Mouse (Mus musculus) liver, embryonic 13.5 days (tissue): Measurements from ENCODE around the gene Trhr2. TPM values are rescaled to one million over a fixed set of nuclear protein-coding genes. Genes with fewer than 3 reads are reported as not detected.

Experiments
- ATAC-seq: fragments of 200-750 bp; cut with Nextera tagmentation; 2 replicates; pipeline ENCODE4 v1.8.0; 2017; ENCODE audit warnings: low read depth, mild to moderate bottlenecking, moderate number of reproducible peaks, moderate library complexity
- DNase-seq: peaks from one replicate; pipeline ENCODE4 v3.0.0; 2022
- H3K27ac ChIP-seq: fragments of 300-500 bp; sonication (generic); 2 replicates; pipeline ENCODE4 v1.5.1; 2015; ENCODE audit warnings: moderate library complexity, mild to moderate bottlenecking, inconsistent platforms
- H3K27me3 ChIP-seq: fragments of 300-500 bp; sonication (generic); 2 replicates; pipeline ENCODE4 v1.6.1; 2015; ENCODE audit warnings: mild to moderate bottlenecking, inconsistent platforms
- H3K36me3 ChIP-seq: fragments of 300-500 bp; sonication (generic); 2 replicates; pipeline ENCODE4 v1.6.1; 2015; ENCODE audit warnings: mild to moderate bottlenecking, inconsistent platforms
- H3K4me1 ChIP-seq: fragments of 300-500 bp; sonication (generic); replicated peaks from 2 replicates; pipeline ENCODE4 v1.6.1; 2015; ENCODE audit warnings: inconsistent platforms
- H3K4me2 ChIP-seq: fragments of 300-500 bp; sonication (generic); 2 replicates; pipeline ENCODE4 v1.6.1; 2015; ENCODE audit warnings: inconsistent platforms, mild to moderate bottlenecking, moderate library complexity
- H3K4me3 ChIP-seq: fragments of 300-500 bp; sonication (generic); replicated peaks from 2 replicates; pipeline ENCODE4 v1.5.1; 2015; ENCODE audit warnings: mild to moderate bottlenecking, inconsistent platforms
- H3K9ac ChIP-seq: fragments of 300-500 bp; sonication (generic); 2 replicates; pipeline ENCODE4 v1.6.1; 2015; ENCODE audit warnings: mild to moderate bottlenecking, inconsistent platforms
- H3K9me3 ChIP-seq: fragments of 300-500 bp; sonication (generic); replicated peaks from 2 replicates; pipeline ENCODE4 v1.6.1; 2016; ENCODE audit warnings: inconsistent platforms
- WGBS: fragments of 180-500 bp; shearing (Covaris S2); methylation state at CpG from one replicate; pipeline ENCODE4 v1.1.7; 2015; ENCODE audit not compliant: insufficient replicate concordance; 5-methylcytosine and 5-hydroxymethylcytosine counted together
- polyA plus RNA-seq: library from polyadenylated mRNA; unstranded; fragments of >200 nt; fragmentation: Nextera tagmentation; extraction: Ambion mirVana; gene quantifications from 2 replicates; pipeline ENCODE4 v1.2.1, GENCODE M21; 2015

The Trhr2 gene
- polyA plus RNA-seq, 1 experiment from 2014 or later = not detected

DNA sequence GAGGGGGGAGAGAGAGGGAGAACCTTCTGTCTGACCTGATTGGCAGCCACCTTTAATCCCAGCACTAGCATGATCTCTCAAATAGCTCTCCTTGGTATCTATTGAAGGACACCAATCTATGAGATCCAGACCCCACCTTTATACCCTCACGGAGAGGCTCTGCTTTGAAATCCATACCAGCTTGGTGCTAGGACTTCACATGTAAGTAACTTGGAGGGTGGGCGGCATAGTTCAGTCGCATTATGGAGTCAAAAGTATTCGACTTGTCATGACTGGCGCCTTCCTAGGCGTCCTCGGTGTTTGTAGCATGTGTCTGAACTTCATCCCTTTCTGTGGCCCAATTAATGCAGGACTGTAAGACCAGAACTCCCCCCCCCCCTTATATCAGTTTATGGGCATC is 14.8 kb upstream of the Trhr2 start:
- DNase-seq (no peak), ATAC-seq (no peak)
- Histone ChIP-seq H3K9me3 (no peaks in the 10 kb centered on the region), H3K36me3 (peaks cover 22% of the 10 kb centered on the region), H3K4me3 (peak overlapping the region; percentile 81; the same call in 1 of the 2 replicates), H3K27me3 (no peaks in the 10 kb centered on the region), H3K4me1 (peaks cover 50% of the 10 kb centered on the region), H3K9ac (peak overlapping the region; percentile 72), H3K4me2 (peak overlapping the region; percentile 81), H3K27ac (peak overlapping the region; percentile 7; the same call in 1 of the 2 replicates)
- WGBS = 86% methylated on average over 7 of the region's 7 CpGs

DNA sequence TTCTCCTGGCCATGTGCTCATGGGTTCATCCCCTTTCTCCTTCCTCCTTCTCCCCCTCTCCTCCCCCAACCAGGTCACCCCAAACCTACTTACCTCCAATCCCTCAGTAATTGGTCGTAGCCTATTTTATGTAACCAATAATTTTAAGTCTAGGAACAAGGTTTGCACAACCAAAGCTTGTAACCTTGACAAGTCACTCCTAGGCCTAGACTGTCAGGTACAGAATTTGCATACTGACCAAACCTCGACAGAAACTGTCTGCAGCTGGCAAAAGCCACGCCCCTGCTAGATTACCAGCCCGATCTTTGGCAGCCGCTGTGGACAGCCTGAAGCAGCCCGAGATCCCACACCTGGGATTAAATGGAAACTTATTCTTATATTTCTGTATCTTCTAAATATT is 11.2 kb upstream of the Trhr2 start:
- DNase-seq = no peak
- H3K27me3 ChIP-seq = 0 out of 2 replicates have a peak, but pooled peaks cover 2% of the 10 kb centered on the region
- no peak for ATAC-seq
- no peak overlapping the region for H3K4me2 ChIP-seq
- no peak overlapping the region for H3K4me3 ChIP-seq
- peaks cover 32% of the 10 kb centered on the region for H3K4me1 ChIP-seq
- H3K9me3 ChIP-seq = no peaks in the 10 kb centered on the region
- WGBS = 46% methylated on average over 6 of the region's 6 CpGs
- H3K9ac ChIP-seq = no peak overlapping the region
- H3K27ac ChIP-seq = no peak overlapping the region
- no peaks in the 10 kb centered on the region for H3K36me3 ChIP-seq

DNA sequence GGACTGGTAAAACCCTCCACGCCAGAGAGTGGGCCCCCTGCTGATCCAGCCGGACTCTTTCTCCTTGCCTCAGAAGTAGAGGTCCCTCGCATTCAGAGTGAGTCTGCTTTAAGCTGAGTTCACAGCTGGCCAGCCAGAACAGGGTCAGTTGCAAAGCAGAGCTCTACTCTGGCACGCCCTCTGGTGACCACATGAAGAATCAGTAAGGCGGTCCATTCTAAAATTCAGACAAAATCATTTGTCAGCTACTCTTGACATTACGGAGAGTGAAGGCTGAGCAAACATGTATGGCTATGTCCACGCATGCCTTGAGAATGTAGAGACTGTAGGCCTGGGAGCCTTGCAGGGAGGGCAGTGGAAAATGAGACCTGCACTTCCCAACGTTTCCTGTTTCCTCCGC is 9.1 kb upstream of the Trhr2 start:
- DNase-seq (peak; percentile 49), ATAC-seq (peak; percentile 66)
- no peak overlapping the region for H3K4me2 ChIP-seq
- no peak overlapping the region for H3K27ac ChIP-seq
- 13% methylated on average over 9 of the region's 9 CpGs for WGBS
- H3K9ac ChIP-seq = no peak overlapping the region
- H3K4me1 ChIP-seq = peaks cover 17% of the 10 kb centered on the region
- 0 out of 2 replicates have a peak, but pooled peaks cover 2% of the 10 kb centered on the region for H3K27me3 ChIP-seq
- no peaks in the 10 kb centered on the region for H3K9me3 ChIP-seq
- H3K36me3 ChIP-seq = no peaks in the 10 kb centered on the region
- no peak overlapping the region for H3K4me3 ChIP-seq

DNA sequence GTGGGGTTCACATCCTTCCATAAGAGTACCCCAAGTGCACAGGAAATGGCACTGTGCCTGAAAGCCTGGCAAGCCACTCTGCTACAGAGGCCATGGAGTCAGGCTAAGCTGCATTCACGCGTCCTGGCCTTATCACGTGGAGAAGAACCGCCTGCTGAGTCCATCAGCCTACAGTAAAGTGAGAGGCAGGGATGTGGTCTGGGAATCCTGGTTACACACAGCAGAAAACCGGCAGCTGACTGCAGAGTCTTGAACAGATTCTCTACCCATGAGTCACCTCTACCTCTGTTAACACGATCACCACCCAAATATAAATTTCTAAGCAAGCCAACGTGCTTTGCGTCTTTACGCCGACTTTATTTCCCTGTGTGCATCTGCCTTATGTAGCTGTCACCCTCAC is 7.9 kb upstream of the Trhr2 start:
- peaks cover 12% of the 10 kb centered on the region for H3K4me1 ChIP-seq
- peaks cover 9% of the 10 kb centered on the region for H3K27me3 ChIP-seq
- H3K36me3 ChIP-seq = no peaks in the 10 kb centered on the region
- no peak for ATAC-seq
- H3K27ac ChIP-seq = no peak overlapping the region
- no peak overlapping the region for H3K4me2 ChIP-seq
- H3K9me3 ChIP-seq = no peaks in the 10 kb centered on the region
- no peak overlapping the region for H3K9ac ChIP-seq
- no peak overlapping the region for H3K4me3 ChIP-seq
- DNase-seq = no peak
- 75% methylated on average over 10 of the region's 10 CpGs for WGBS

DNA sequence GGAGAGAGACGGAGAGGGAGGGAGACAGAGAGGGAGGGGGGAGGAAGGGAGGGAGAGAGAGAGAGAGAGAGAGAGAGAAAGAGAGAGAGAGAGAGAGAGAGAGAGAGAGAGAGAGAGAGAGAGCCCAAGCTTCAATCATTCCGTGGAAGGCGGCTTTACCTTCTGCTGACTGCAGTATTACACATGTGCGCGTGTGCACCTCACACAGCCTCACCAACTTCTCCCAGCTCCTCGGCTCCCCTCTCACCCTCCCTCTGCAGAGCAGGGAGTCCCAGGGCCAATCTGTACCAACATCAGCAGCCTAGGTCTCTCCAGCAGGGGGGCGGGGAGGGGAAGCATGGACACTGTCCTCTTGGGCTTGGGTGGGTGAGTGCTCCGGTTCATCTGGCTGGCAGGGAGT is 2.4 kb upstream of the Trhr2 start:
- Histone ChIP-seq H3K36me3 (no peaks in the 10 kb centered on the region), H3K4me3 (no peak overlapping the region), H3K9me3 (no peaks in the 10 kb centered on the region), H3K4me1 (no peaks in the 10 kb centered on the region), H3K27ac (no peak overlapping the region), H3K27me3 (peaks cover 51% of the 10 kb centered on the region), H3K4me2 (no peak overlapping the region), H3K9ac (no peak overlapping the region)
- ATAC-seq = no peak
- DNase-seq = no peak
- WGBS = 36% methylated on average over 8 of the region's 8 CpGs

DNA sequence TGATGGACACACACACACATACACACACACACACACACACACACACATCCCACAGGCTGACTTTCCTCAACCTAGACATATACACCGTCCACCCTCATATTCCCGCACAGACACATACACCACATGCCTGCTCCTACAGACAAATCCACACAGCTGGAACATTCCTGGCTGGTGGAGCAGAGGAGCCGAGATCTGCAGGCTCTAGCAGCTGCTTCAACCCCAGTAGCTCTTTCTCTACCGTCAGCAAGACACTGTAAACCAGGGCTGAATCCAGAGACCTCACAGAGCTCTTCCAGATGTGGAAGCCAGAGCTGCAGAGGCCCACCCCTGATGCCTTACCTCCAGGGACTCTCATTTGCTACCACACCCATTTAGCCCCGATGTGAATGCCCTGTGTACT is 1.7 kb upstream of the Trhr2 start:
- no peaks in the 10 kb centered on the region for H3K9me3 ChIP-seq
- no peak overlapping the region for H3K4me3 ChIP-seq
- H3K9ac ChIP-seq = no peak overlapping the region
- ATAC-seq (no peak), DNase-seq (no peak)
- peaks cover 57% of the 10 kb centered on the region for H3K27me3 ChIP-seq
- no peaks in the 10 kb centered on the region for H3K4me1 ChIP-seq
- H3K27ac ChIP-seq = no peak overlapping the region
- 45% methylated on average over 5 of the region's 5 CpGs for WGBS
- H3K36me3 ChIP-seq = no peaks in the 10 kb centered on the region
- H3K4me2 ChIP-seq = no peak overlapping the region

DNA sequence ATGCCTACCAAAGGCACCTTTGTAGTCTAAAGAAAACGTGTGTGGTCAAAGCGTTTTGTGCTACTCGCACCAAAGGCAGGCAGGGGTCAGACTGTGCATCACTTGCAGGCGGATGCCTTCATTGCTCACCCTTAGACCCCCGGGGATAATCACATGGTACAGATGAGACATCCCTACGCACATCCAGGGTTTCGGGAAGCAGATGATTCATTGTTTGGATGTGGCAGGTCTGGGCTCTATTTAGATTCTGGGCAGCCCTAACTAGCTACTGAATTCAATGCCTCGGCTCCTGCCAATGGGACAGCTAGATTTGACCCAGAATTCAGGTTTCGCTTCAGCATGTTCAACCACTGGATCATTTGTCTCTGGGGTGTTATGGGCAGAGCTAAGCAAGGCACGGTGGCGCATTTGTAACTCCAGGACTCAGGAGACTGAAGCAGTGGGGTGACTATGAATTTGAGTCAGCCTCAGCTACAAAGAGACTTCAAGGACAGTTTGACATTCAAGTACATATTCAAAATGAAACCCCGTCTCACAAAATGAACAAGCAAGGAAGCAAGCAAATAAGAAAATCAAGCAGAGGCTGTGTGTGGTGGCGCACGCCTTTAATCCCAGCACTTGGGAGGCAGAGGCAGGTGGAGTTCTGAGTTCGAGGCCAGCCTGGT is 1.3 kb downstream of the Trhr2 start:
- H3K27ac ChIP-seq = no peak overlapping the region
- H3K27me3 ChIP-seq = peaks cover 78% of the 10 kb centered on the region
- H3K9ac ChIP-seq = no peak overlapping the region
- no peak overlapping the region for H3K4me3 ChIP-seq
- ATAC-seq (no peak), DNase-seq (no peak)
- no peaks in the 10 kb centered on the region for H3K4me1 ChIP-seq
- no peaks in the 10 kb centered on the region for H3K9me3 ChIP-seq
- H3K4me2 ChIP-seq = no peak overlapping the region
- 76% methylated on average over 15 of the region's 15 CpGs for WGBS
- no peaks in the 10 kb centered on the region for H3K36me3 ChIP-seq

DNA sequence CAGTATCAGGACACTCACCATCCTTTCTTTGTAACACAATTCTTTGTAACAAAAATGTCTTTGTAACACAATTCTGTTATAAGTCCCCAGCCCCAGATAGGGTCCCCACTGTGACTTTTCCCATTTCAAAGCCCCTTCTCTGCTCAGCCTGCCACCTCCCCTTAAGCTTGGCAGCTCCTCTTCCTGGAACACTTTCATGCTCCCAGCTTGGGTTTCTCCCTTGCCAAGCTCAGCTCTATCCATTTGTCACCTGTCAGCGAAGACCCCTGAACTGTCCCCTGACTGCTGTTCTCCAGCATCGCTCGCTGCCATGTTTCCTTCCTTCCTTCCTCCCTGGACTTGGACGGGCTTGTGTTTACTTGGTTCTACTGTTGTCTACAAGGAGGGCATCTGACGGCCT is 2.9 kb downstream of the Trhr2 start:
- no peak for ATAC-seq
- H3K4me3 ChIP-seq = no peak overlapping the region
- peaks cover 76% of the 10 kb centered on the region for H3K27me3 ChIP-seq

DNA sequence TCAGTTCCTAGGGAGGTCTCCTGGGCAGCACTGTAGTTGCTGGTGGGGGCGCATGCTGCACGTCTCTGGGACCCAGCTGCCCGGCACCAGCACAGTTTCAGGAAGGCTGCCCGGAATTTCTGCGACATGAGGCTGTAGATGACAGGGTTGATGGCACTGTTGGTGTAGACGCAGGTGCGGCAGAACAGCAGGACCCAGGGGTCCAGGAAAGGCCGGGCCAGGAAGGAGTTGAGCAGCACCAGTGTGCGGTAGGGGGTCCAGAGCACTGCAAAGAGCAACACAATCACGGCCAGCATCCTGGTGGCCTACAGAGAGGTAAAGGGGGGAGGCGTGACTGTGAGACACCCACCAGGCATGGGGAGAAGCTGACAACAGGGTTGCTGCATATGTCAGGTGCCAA is 3.3 kb downstream of the Trhr2 start:
- DNase-seq = no peak
- no peak overlapping the region for H3K4me2 ChIP-seq
- ATAC-seq = no peak
- no peak overlapping the region for H3K9ac ChIP-seq
- peaks cover 73% of the 10 kb centered on the region for H3K27me3 ChIP-seq
- no peak overlapping the region for H3K27ac ChIP-seq
- peaks cover 2% of the 10 kb centered on the region for H3K4me1 ChIP-seq
- H3K36me3 ChIP-seq = no peaks in the 10 kb centered on the region
- no peak overlapping the region for H3K4me3 ChIP-seq
- WGBS = 62% methylated on average over 11 of the region's 11 CpGs
- no peaks in the 10 kb centered on the region for H3K9me3 ChIP-seq

More for the DNA sequence above, 2.9 kb downstream of the Trhr2 start:
- no peaks in the 10 kb centered on the region for H3K4me1 ChIP-seq
- no peaks in the 10 kb centered on the region for H3K9me3 ChIP-seq
- no peak for DNase-seq
- no peak overlapping the region for H3K27ac ChIP-seq
- no peak overlapping the region for H3K4me2 ChIP-seq
- no peaks in the 10 kb centered on the region for H3K36me3 ChIP-seq
- 41% methylated on average over 5 of the region's 5 CpGs for WGBS
- H3K9ac ChIP-seq = no peak overlapping the region

DNA sequence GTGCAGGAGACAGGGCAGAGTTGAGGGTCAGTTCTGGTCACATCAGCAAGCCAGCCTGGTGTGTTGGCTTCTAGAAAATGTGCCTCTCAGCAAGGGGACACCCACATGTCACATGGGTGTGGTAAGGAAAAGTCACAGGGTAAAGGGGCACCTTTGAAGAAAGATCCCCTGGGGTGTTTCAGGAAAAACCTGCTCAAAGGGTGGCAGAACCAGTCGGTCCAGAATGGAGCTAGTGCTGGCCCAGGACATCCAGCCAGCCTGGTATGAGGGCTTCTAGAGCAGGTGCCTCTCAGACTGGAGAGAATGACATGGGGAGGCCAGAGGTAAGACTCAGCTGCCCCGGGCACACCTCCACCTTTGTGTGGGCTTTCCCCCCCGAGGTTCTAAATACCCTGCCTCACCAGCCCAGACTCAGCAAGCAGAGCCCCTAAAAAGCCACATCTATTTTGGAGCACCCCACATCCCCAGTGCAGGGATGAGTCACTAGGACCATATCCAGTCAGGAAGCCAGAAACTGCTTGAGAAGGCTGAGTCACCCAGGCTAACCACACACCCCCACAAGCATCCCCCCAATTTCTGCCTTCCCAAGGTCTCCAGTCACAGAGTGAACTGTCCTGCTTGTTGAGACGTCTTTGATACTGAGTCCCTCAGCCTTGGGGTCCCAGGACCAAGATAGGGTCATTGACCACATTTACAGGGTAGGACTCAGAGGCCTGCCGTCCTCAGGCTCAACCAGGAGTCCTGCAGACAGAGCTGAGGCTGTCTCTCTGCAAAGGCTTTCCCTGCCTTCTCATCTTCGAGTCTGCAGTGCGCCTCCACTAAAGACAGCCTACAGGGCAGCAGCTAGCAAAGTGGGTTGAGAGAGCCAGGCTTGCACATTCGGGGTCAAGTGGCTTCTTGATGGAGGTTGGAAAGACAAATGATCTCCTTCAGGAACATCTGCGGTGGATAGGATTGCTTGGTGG is 4.6 kb downstream of the Trhr2 start:
- H3K4me2 ChIP-seq = no peak overlapping the region
- WGBS = 59% methylated on average over 9 of the region's 9 CpGs

DNA sequence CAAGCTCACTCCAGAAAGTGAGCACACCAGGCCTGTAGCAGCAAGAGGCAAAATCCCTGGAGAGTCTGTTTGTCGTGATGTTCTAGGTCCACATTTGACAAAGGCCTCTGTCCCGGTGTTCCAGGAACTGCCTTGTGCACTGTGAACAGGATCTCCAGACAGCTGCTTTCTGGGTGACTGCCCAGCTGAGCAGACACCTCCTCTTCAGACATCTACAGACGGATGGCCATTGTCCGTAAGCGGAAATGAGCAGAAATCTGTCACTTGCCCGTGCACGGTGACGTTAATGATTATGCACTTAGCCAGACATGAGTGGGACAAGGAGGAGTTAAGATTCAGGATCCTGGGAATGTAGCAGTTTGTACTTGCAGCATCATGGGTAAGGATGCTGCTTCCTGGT is 6.4 kb downstream of the Trhr2 start:
- no peak for ATAC-seq
- Histone ChIP-seq H3K9me3 (no peaks in the 10 kb centered on the region), H3K27ac (no peak overlapping the region), H3K27me3 (peaks cover 58% of the 10 kb centered on the region), H3K4me3 (no peak overlapping the region), H3K4me1 (peaks cover 25% of the 10 kb centered on the region), H3K4me2 (no peak overlapping the region), H3K9ac (no peak overlapping the region), H3K36me3 (no peaks in the 10 kb centered on the region)
- WGBS = 85% methylated on average over 8 of the region's 8 CpGs
- no peak for DNase-seq

More for the DNA sequence above, 4.6 kb downstream of the Trhr2 start:
- Histone ChIP-seq H3K27ac (no peak overlapping the region), H3K27me3 (peaks cover 69% of the 10 kb centered on the region), H3K9ac (no peak overlapping the region), H3K9me3 (no peaks in the 10 kb centered on the region), H3K4me3 (no peak overlapping the region), H3K36me3 (no peaks in the 10 kb centered on the region), H3K4me1 (peaks cover 7% of the 10 kb centered on the region)
- DNase-seq (no peak), ATAC-seq (no peak)
